Mouse (Mus musculus): ENCODE measurements at regions not wholly inside any gene's neighbourhood (a gene's known extent, or its start where the extent isn't known, plus 50 kb on each side); places are given as distances from the start of the nearest gene placed in this dataset.

GRCm38 (mm10) chr12:46395245-46395644 lies 423.5 kb downstream of the Nova1 start:
- no peak for TF ChIP-seq CTCF (IDR thresholded peaks at IDR 0.05; ENCODE audit: low read depth)
- TF ChIP-seq EP300 (IDR thresholded peaks at IDR 0.05; ENCODE audit: low read depth), result no peak
